Mouse (Mus musculus) MEL (cell line): ENCODE data around the gene Zeb2. TPM values are rescaled to one million over a fixed set of nuclear protein-coding genes. Genes with fewer than 3 reads are reported as not detected.

Source experiments
- DNase-seq: peaks from one replicate; pipeline ENCODE4 v3.0.0; 2011; ENCODE audit warnings: low read depth, low spot score
- H3K27ac ChIP-seq: 2 replicates; pipeline ENCODE4 v1.5.1; 2012; ENCODE audit warnings: low read depth, mild to moderate bottlenecking, control low read depth, low read length, moderate library complexity; ENCODE audit not compliant: control insufficient read depth
- H3K27me3 ChIP-seq, 2 experiments: fragments of 150-350 bp in 1 of 2; sonication (generic) in 1 of 2; 2 replicates each; pipeline ENCODE4 v1.6.1; 2012; ENCODE audit warnings: low read length in 2 of 2, mild to moderate bottlenecking in 2 of 2, improper control_type of control experiment in 1 of 2, moderate library complexity in 1 of 2; ENCODE audit not compliant: insufficient read depth in 2 of 2, control insufficient read depth in 1 of 2
- H3K36me3 ChIP-seq, 2 experiments: 2 replicates each; pipeline ENCODE4 v1.6.1; 2012 to 2014; ENCODE audit warnings: low read length in 2 of 2, improper control_type of control experiment in 1 of 2, inconsistent platforms in 1 of 2, mild to moderate bottlenecking in 1 of 2; ENCODE audit not compliant: insufficient read depth in 2 of 2, control insufficient read depth in 1 of 2
- H3K4me1 ChIP-seq, 2 experiments: fragments of 150-350 bp in 1 of 2; sonication (generic) in 1 of 2; 2 replicates each; pipeline ENCODE4 v1.6.1; 2012; ENCODE audit warnings: low read length in 2 of 2, improper control_type of control experiment in 1 of 2, mild to moderate bottlenecking in 1 of 2; ENCODE audit not compliant: insufficient read depth in 2 of 2, control insufficient read depth in 1 of 2
- H3K4me3 ChIP-seq, 2 experiments: fragments of 150-350 bp in 1 of 2; sonication (generic) in 1 of 2; 2 replicates each; pipeline ENCODE4 v1.5.1; 2012; ENCODE audit warnings: low read depth in 2 of 2, low read length in 2 of 2, mild to moderate bottlenecking in 2 of 2, moderate library complexity in 2 of 2, control low read depth in 1 of 2, improper control_type of control experiment in 1 of 2; ENCODE audit not compliant: control insufficient read depth in 1 of 2, insufficient read depth in 1 of 2
- H3K79me2 ChIP-seq: 2 replicates; pipeline ENCODE4 v1.6.1; 2012; ENCODE audit warnings: mild to moderate bottlenecking, low read length, moderate library complexity; ENCODE audit not compliant: control insufficient read depth, poor library complexity, insufficient read depth
- H3K9ac ChIP-seq: 2 replicates; pipeline ENCODE4 v1.6.1; 2012; ENCODE audit warnings: low read depth, mild to moderate bottlenecking, control low read depth, low read length, moderate library complexity; ENCODE audit not compliant: control insufficient read depth, poor library complexity, severe bottlenecking
- H3K9me3 ChIP-seq: fragments of 150-350 bp; sonication (generic); replicated peaks from 2 replicates; pipeline ENCODE4 v1.6.1; 2012; ENCODE audit warnings: mild to moderate bottlenecking, low read length, improper control_type of control experiment, moderate library complexity; ENCODE audit not compliant: insufficient read depth
- CHD1 ChIP-seq: IDR thresholded peaks from 2 replicates; pipeline ENCODE4 v1.6.1; 2012; ENCODE audit warnings: low read depth, mild to moderate bottlenecking, inconsistent platforms, low read length, improper control_type of control experiment
- E2F4 ChIP-seq: IDR thresholded peaks from 2 replicates; pipeline ENCODE4 v1.6.1; 2011; ENCODE audit warnings: low read depth, low read length, improper control_type of control experiment, borderline replicate concordance
- ELF1 ChIP-seq: IDR thresholded peaks from 2 replicates; pipeline ENCODE4 v1.6.1; 2014; ENCODE audit warnings: low read depth, mild to moderate bottlenecking, inconsistent platforms, low read length, improper control_type of control experiment, moderate library complexity
- EP300 ChIP-seq, 2 experiments: IDR thresholded peaks; 2 replicates each; pipeline ENCODE4 v1.6.1; 2011; ENCODE audit warnings: improper control_type of control experiment in 2 of 2, low read length in 2 of 2, low read depth in 1 of 2, mild to moderate bottlenecking in 1 of 2
- ETS1 ChIP-seq: IDR thresholded peaks from 2 replicates; pipeline ENCODE4 v1.6.1; 2012; ENCODE audit warnings: low read depth, mild to moderate bottlenecking, inconsistent platforms, low read length, improper control_type of control experiment, moderate library complexity
- GATA1 ChIP-seq: IDR thresholded peaks from 2 replicates; pipeline ENCODE4 v1.6.1; 2011; ENCODE audit warnings: low read depth, low read length, improper control_type of control experiment
- HCFC1 ChIP-seq: IDR thresholded peaks from 2 replicates; pipeline ENCODE4 v1.6.1; 2012; ENCODE audit warnings: low read depth, mild to moderate bottlenecking, inconsistent platforms, low read length, improper control_type of control experiment, moderate library complexity
- MAX ChIP-seq: IDR thresholded peaks from 2 replicates; pipeline ENCODE4 v1.6.1; 2011; ENCODE audit warnings: low read length, improper control_type of control experiment
- MEF2A ChIP-seq: IDR thresholded peaks from 2 replicates; pipeline ENCODE4 v1.6.1; 2014; ENCODE audit warnings: low read depth, mild to moderate bottlenecking, inconsistent platforms, low read length, improper control_type of control experiment; ENCODE audit not compliant: poor library complexity, insufficient replicate concordance, severe bottlenecking; ENCODE audit errors: extremely low read depth
- NRF1 ChIP-seq: IDR thresholded peaks from 2 replicates; pipeline ENCODE4 v1.6.1; 2014; ENCODE audit warnings: low read depth, mild to moderate bottlenecking, inconsistent platforms, low read length, improper control_type of control experiment, moderate library complexity; ENCODE audit not compliant: poor library complexity, insufficient read depth, severe bottlenecking
- POLR2A ChIP-seq, 2 experiments: IDR thresholded peaks; 2 replicates each; pipeline ENCODE4 v1.6.1; 2011 to 2012; ENCODE audit warnings: low read length in 2 of 2, mild to moderate bottlenecking in 2 of 2, control low read depth in 1 of 2, improper control_type of control experiment in 1 of 2, low read depth in 1 of 2, moderate library complexity in 1 of 2; ENCODE audit not compliant: control insufficient read depth in 1 of 2, insufficient read depth in 1 of 2, poor library complexity in 1 of 2
- POLR2AphosphoS2 ChIP-seq: IDR thresholded peaks from 2 replicates; pipeline ENCODE4 v1.6.1; 2011; ENCODE audit warnings: low read length, improper control_type of control experiment
- RAD21 ChIP-seq: IDR thresholded peaks from 2 replicates; pipeline ENCODE4 v1.6.1; 2011; ENCODE audit warnings: mild to moderate bottlenecking, low read depth, low read length, improper control_type of control experiment
- SIN3A ChIP-seq: IDR thresholded peaks from 2 replicates; pipeline ENCODE4 v1.6.1; 2012; ENCODE audit warnings: low read length, improper control_type of control experiment, inconsistent platforms
- SMC3 ChIP-seq: IDR thresholded peaks from 2 replicates; pipeline ENCODE4 v1.6.1; 2011; ENCODE audit warnings: low read depth, low read length, improper control_type of control experiment
- TAL1 ChIP-seq: IDR thresholded peaks from 2 replicates; pipeline ENCODE4 v1.6.1; 2012; ENCODE audit warnings: mild to moderate bottlenecking, inconsistent platforms, low read length, moderate library complexity, mixed read lengths
- UBTF ChIP-seq: IDR thresholded peaks from 2 replicates; pipeline ENCODE4 v1.6.1; 2012; ENCODE audit warnings: low read depth, mild to moderate bottlenecking, inconsistent platforms, low read length, improper control_type of control experiment, moderate library complexity, borderline replicate concordance; ENCODE audit not compliant: insufficient read depth
- ZC3H11A ChIP-seq: IDR thresholded peaks from 2 replicates; pipeline ENCODE4 v1.6.1; 2012; ENCODE audit warnings: low read depth, mild to moderate bottlenecking, inconsistent platforms, low read length, improper control_type of control experiment
- ZKSCAN1 ChIP-seq: IDR thresholded peaks from 2 replicates; pipeline ENCODE4 v1.6.1; 2012; ENCODE audit warnings: low read depth, mild to moderate bottlenecking, inconsistent platforms, low read length, improper control_type of control experiment, moderate library complexity
- ZMIZ1 ChIP-seq: IDR thresholded peaks from 2 replicates; pipeline ENCODE4 v1.6.1; 2012; ENCODE audit warnings: low read depth, mild to moderate bottlenecking, inconsistent platforms, low read length, improper control_type of control experiment, moderate library complexity
- ZNF384 ChIP-seq: IDR thresholded peaks from 2 replicates; pipeline ENCODE4 v1.6.1; 2012; ENCODE audit warnings: low read depth, mild to moderate bottlenecking, inconsistent platforms, low read length, improper control_type of control experiment
- polyA plus RNA-seq, 2 experiments: library from polyadenylated mRNA; stranded (reverse) in 1 of 2; unstranded in 1 of 2; fragments of >175 nt in 1 of 2; fragments of >200 nt in 1 of 2; gene quantifications; 2 replicates each; pipeline versions ENCODE4 v1.2.1 to v1.2.4; 2012; ENCODE audit warnings: low replicate concordance in 2 of 2, low read depth in 1 of 2; ENCODE audit not compliant: insufficient read length in 2 of 2, insufficient read depth in 1 of 2, missing spikeins in 1 of 2
- total RNA-seq: library from RNA; depleted of rRNA; stranded (reverse); fragments of 300-350 nt; gene quantifications from 2 replicates; pipeline ENCODE4 v1.2.3, GENCODE M21; 2012

Zeb2 gene
- total and polyA plus RNA-seq, 3 experiments: 12.8 to 12.9 TPM; not detected in 1

- no peak overlapping the region for H3K9ac ChIP-seq
- H3K36me3 ChIP-seq: peaks cover 2 to 10% of the 10 kb centered on the region in 2 experiments
- peaks cover 12% of the 10 kb centered on the region; the same call in 1 of the 2 replicates for H3K79me2 ChIP-seq
- H3K27me3 ChIP-seq: no peaks in the 10 kb centered on the region
- DNase-seq: no peak
- no peak for TF ChIP-seq ZMIZ1
- no peak for TF ChIP-seq TAL1
- TF ChIP-seq MAX: no peak
- TF ChIP-seq E2F4: no peak
- no peak for TF ChIP-seq RAD21
- no peak for TF ChIP-seq ZC3H11A
- no peak for TF ChIP-seq ZNF384
- TF ChIP-seq POLR2A (IDR thresholded peaks at IDR 0.05; ENCODE audit: control insufficient read depth in 1 of 2, insufficient read depth in 1 of 2, low read depth in 1 of 2, low read length in 2 of 2, poor library complexity in 1 of 2): no peak
- TF ChIP-seq MEF2A: no peak
- no peak for TF ChIP-seq POLR2AphosphoS2
- TF ChIP-seq EP300 (IDR thresholded peaks at IDR 0.05; ENCODE audit: low read depth in 1 of 2, low read length in 2 of 2): no peak
- no peak for TF ChIP-seq ELF1
- H3K9me3 ChIP-seq: no peaks in the 10 kb centered on the region
- no peak overlapping the region for H3K4me3 ChIP-seq
- H3K4me1 ChIP-seq: no peaks in the 10 kb centered on the region
- H3K27ac ChIP-seq: no peak overlapping the region
Measured at GRCm38 (mm10) chr2:45087208-45087607, 30.0 kb downstream of the Zeb2 start.

GRCm38 (mm10) chr2:45085653-45086052 lies 31.5 kb downstream of the Zeb2 start:
- Histone ChIP-seq H3K79me2 (peaks cover 15% of the 10 kb centered on the region; the same call in 1 of the 2 replicates), H3K4me3 (no peak overlapping the region), H3K9ac (no peak overlapping the region), H3K9me3 (no peaks in the 10 kb centered on the region), H3K4me1 (peaks cover 0 to 4% of the 10 kb centered on the region in 2 experiments; a peak in 3 of 4 replicates), H3K27me3 (no peaks in the 10 kb centered on the region), H3K27ac (no peak overlapping the region), H3K36me3 (peaks cover 4 to 18% of the 10 kb centered on the region in 2 experiments)
- DNase-seq: no peak
- TF ChIP-seq CHD1 (no peak), SMC3 (no peak), ZKSCAN1 (no peak), HCFC1 (no peak), NRF1 (no peak), SIN3A (no peak), ETS1 (no peak), UBTF (no peak), GATA1 (no peak), EP300 (IDR thresholded peaks at IDR 0.05; ENCODE audit: low read depth in 1 of 2, low read length in 2 of 2) (no peak)
